Mouse (Mus musculus): ENCODE measurements around the gene Antxr2. TPM values are rescaled to one million over a fixed set of nuclear protein-coding genes. Genes with fewer than 3 reads are reported as not detected.
A peak's percentile ranks its signal among the peaks of the same experiment; 100 is the strongest.

Antxr2 gene
- polyA plus RNA-seq, 1 experiment from 2014 or later = 9.3 TPM

GRCm38 (mm10) chr5:98024545-98024944 is 6.3 kb downstream of the Antxr2 start:
- H3K27ac ChIP-seq (replicated peaks) = no peak overlapping the region
- WGBS = 93% methylated on average over 2 of the region's 2 CpGs
- no peak for DNase-seq (ENCODE audit: low spot score)

GRCm38 (mm10) chr5:98021518-98021917 is 9.3 kb downstream of the Antxr2 start:
- 85% methylated on average over 4 of the region's 4 CpGs for WGBS
- H3K36me3 ChIP-seq (ENCODE audit: control insufficient read depth, insufficient read depth, low read length) = no peaks in the 10 kb centered on the region; the same call in 1 of the 2 replicates
- H3K9ac ChIP-seq (ENCODE audit: low read length) = no peak overlapping the region
- H3K9me3 ChIP-seq (ENCODE audit: control insufficient read depth, low read length) = no peaks in the 10 kb centered on the region
- H3K27me3 ChIP-seq (ENCODE audit: control insufficient read depth, insufficient read depth, low read length) = no peaks in the 10 kb centered on the region
- H3K4me1 ChIP-seq (replicated peaks; ENCODE audit: control insufficient read depth, insufficient read depth) = no peaks in the 10 kb centered on the region
- H3K27ac ChIP-seq (replicated peaks) = no peak overlapping the region
- TF ChIP-seq EP300 (optimal IDR thresholded peaks at IDR 0.05) (no peak), CTCF (IDR thresholded peaks at IDR 0.05; ENCODE audit: low read depth) (no peak)
- no peak overlapping the region for H3K4me2 ChIP-seq (replicated peaks; ENCODE audit: low read depth)
- ATAC-seq (ENCODE audit: low FRiP score, low TSS enrichment) = no peak
- no peak overlapping the region for H3K4me3 ChIP-seq (ENCODE audit: low read depth, low read length)
- DNase-seq (ENCODE audit: low spot score) = no peak

More at GRCm38 (mm10) chr5:98024545-98024944, 6.3 kb downstream of the Antxr2 start:
- TF ChIP-seq CTCF (IDR thresholded peaks at IDR 0.05; ENCODE audit: low read depth) (no peak), EP300 (optimal IDR thresholded peaks at IDR 0.05) (no peak)
- no peak overlapping the region for H3K4me2 ChIP-seq (replicated peaks; ENCODE audit: low read depth)
- no peaks in the 10 kb centered on the region for H3K4me1 ChIP-seq (replicated peaks; ENCODE audit: control insufficient read depth, insufficient read depth)
- no peaks in the 10 kb centered on the region; the same call in 1 of the 2 replicates for H3K36me3 ChIP-seq (ENCODE audit: control insufficient read depth, insufficient read depth, low read length)
- ATAC-seq (ENCODE audit: low FRiP score, low TSS enrichment) = no peak
- H3K9ac ChIP-seq (ENCODE audit: low read length) = no peak overlapping the region
- H3K4me3 ChIP-seq (ENCODE audit: low read depth, low read length) = no peak overlapping the region
- H3K27me3 ChIP-seq (ENCODE audit: control insufficient read depth, insufficient read depth, low read length) = no peaks in the 10 kb centered on the region
- no peaks in the 10 kb centered on the region for H3K9me3 ChIP-seq (ENCODE audit: control insufficient read depth, low read length)

DNA sequence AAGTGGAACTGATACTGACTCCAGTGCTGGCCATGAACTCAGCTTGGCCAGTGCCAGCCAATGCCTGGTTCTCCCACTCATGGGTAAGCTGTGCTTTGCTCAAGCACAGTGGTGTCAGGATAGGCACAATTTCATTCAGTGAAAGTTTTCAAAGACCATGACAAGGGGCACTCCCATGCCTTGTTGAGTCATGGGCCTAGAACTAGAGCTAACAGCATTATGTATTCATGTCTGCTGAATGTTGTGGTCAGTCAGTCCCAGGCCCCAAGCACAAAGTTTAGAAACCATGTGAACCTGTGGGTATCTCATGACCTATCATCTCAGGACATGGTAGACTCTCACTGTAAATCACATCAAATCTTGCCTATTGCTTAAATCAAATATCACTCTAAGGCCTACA is 10.2 kb downstream of the Antxr2 start:
- TF ChIP-seq EP300 (optimal IDR thresholded peaks at IDR 0.05) = no peak
- H3K27me3 ChIP-seq (ENCODE audit: control insufficient read depth, insufficient read depth, low read length) = no peaks in the 10 kb centered on the region
- H3K9me3 ChIP-seq (ENCODE audit: control insufficient read depth, low read length) = no peaks in the 10 kb centered on the region
- H3K4me2 ChIP-seq (replicated peaks; ENCODE audit: low read depth) = no peak overlapping the region
- no peaks in the 10 kb centered on the region; the same call in 1 of the 2 replicates for H3K36me3 ChIP-seq (ENCODE audit: control insufficient read depth, insufficient read depth, low read length)
- H3K4me1 ChIP-seq (replicated peaks; ENCODE audit: control insufficient read depth, insufficient read depth) = no peaks in the 10 kb centered on the region
- H3K4me3 ChIP-seq (ENCODE audit: low read depth, low read length) = no peak overlapping the region
- no peak overlapping the region for H3K27ac ChIP-seq (replicated peaks)
- no peak overlapping the region for H3K9ac ChIP-seq (ENCODE audit: low read length)
- no peak for DNase-seq (ENCODE audit: low spot score)
- ATAC-seq (ENCODE audit: low FRiP score, low TSS enrichment) = no peak

- ATAC-seq (ENCODE audit: low FRiP score, low TSS enrichment) = no peak
- no peak overlapping the region for H3K4me3 ChIP-seq (ENCODE audit: low read depth, low read length)
- no peak overlapping the region for H3K4me2 ChIP-seq (replicated peaks; ENCODE audit: low read depth)
- no peak overlapping the region for H3K27ac ChIP-seq (replicated peaks)
- no peaks in the 10 kb centered on the region for H3K9me3 ChIP-seq (ENCODE audit: control insufficient read depth, low read length)
- WGBS = 82% methylated on average over 1 of the region's 1 CpGs
- H3K36me3 ChIP-seq (ENCODE audit: control insufficient read depth, insufficient read depth, low read length) = no peaks in the 10 kb centered on the region; the same call in 1 of the 2 replicates
- no peaks in the 10 kb centered on the region for H3K4me1 ChIP-seq (replicated peaks; ENCODE audit: control insufficient read depth, insufficient read depth)
- H3K27me3 ChIP-seq (ENCODE audit: control insufficient read depth, insufficient read depth, low read length) = no peaks in the 10 kb centered on the region
- DNase-seq (ENCODE audit: low spot score) = no peak
- TF ChIP-seq CTCF (IDR thresholded peaks at IDR 0.05; ENCODE audit: low read depth) (no peak), EP300 (optimal IDR thresholded peaks at IDR 0.05) (no peak)
- no peak overlapping the region for H3K9ac ChIP-seq (ENCODE audit: low read length)
These were observed 11.4 kb downstream of the Antxr2 start for GRCm38 (mm10) chr5:98019396-98019795.

DNA sequence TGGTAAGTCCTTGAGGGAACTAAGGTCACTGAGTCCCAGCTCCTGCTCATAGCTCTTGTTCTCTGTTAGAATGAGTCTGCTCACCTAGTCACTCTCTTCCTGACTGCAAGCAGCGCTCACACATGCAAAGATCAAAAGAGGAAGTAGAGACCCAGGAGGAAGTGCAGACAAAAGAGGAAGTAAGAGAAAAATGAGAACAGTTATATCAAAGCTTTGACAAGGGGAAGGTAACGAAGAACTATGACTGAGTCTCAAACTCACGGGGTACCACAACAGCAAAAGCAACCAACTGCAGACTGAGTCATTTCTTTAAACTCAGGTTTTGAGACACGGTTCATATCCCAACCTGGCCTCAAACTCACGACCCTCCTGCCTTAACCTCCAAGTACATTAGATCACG is 12.7 kb downstream of the Antxr2 start:
- Histone ChIP-seq H3K27me3 (ENCODE audit: control insufficient read depth, insufficient read depth, low read length) (no peaks in the 10 kb centered on the region), H3K4me2 (replicated peaks; ENCODE audit: low read depth) (no peak overlapping the region), H3K9me3 (ENCODE audit: control insufficient read depth, low read length) (no peaks in the 10 kb centered on the region), H3K36me3 (ENCODE audit: control insufficient read depth, insufficient read depth, low read length) (no peaks in the 10 kb centered on the region; the same call in 1 of the 2 replicates), H3K9ac (ENCODE audit: low read length) (no peak overlapping the region), H3K4me1 (replicated peaks; ENCODE audit: control insufficient read depth, insufficient read depth) (no peaks in the 10 kb centered on the region), H3K4me3 (ENCODE audit: low read depth, low read length) (no peak overlapping the region), H3K27ac (replicated peaks) (no peak overlapping the region)
- no peak for TF ChIP-seq CTCF (IDR thresholded peaks at IDR 0.05; ENCODE audit: low read depth)
- no peak for TF ChIP-seq EP300 (optimal IDR thresholded peaks at IDR 0.05)
- no peak for ATAC-seq (ENCODE audit: low FRiP score, low TSS enrichment)
- DNase-seq (ENCODE audit: low spot score) = no peak
- WGBS = 82% methylated on average over 6 of the region's 6 CpGs

GRCm38 (mm10) chr5:98016247-98017203 is 14.3 kb downstream of the Antxr2 start:
- no peak overlapping the region for H3K9ac ChIP-seq (ENCODE audit: low read length)
- no peak overlapping the region for H3K27ac ChIP-seq (replicated peaks)
- 73% methylated on average over 20 of the region's 20 CpGs for WGBS
- H3K4me1 ChIP-seq (replicated peaks; ENCODE audit: control insufficient read depth, insufficient read depth) = no peaks in the 10 kb centered on the region
- no peak for TF ChIP-seq EP300 (optimal IDR thresholded peaks at IDR 0.05)
- TF ChIP-seq CTCF (IDR thresholded peaks at IDR 0.05; ENCODE audit: low read depth) = no peak
- DNase-seq (ENCODE audit: low spot score) = peak; percentile 22
- no peak overlapping the region for H3K4me2 ChIP-seq (replicated peaks; ENCODE audit: low read depth)
- H3K27me3 ChIP-seq (ENCODE audit: control insufficient read depth, insufficient read depth, low read length) = no peaks in the 10 kb centered on the region
- H3K9me3 ChIP-seq (ENCODE audit: control insufficient read depth, low read length) = no peaks in the 10 kb centered on the region
- ATAC-seq (ENCODE audit: low FRiP score, low TSS enrichment) = no peak
- H3K4me3 ChIP-seq (ENCODE audit: low read depth, low read length) = no peak overlapping the region
- H3K36me3 ChIP-seq (ENCODE audit: control insufficient read depth, insufficient read depth, low read length) = no peaks in the 10 kb centered on the region; the same call in 1 of the 2 replicates
